Mouse (Mus musculus) gastrocnemius, adult 2 months (tissue): ENCODE results near the gene Pcna. TPM values are rescaled to one million over a fixed set of nuclear protein-coding genes. Genes with fewer than 3 reads are reported as not detected.

Experiments used
- DNase-seq: peaks from one replicate; pipeline ENCODE4 v3.0.0; 2022
- H3K27ac ChIP-seq: fragments of 200-600 bp; 2 replicates; pipeline ENCODE4 v1.8.1; 2022; ENCODE audit warnings: mild to moderate bottlenecking
- H3K4me3 ChIP-seq: fragments of 200-600 bp; 2 replicates; pipeline ENCODE4 v1.8.1; 2022; ENCODE audit warnings: mild to moderate bottlenecking, moderate library complexity
- CTCF ChIP-seq: fragments of 200-600 bp; IDR thresholded peaks from 2 replicates; pipeline ENCODE4 v1.8.1; 2022; ENCODE audit warnings: antibody characterized with exemption, mild to moderate bottlenecking, moderate library complexity
- intact Hi-C: fragments of 180-260 bp; cut with DNase I; formaldehyde crosslinking; loops from one replicate; pipeline ENCODE4 v1.15.1; 2025
- total RNA-seq, 2 experiments: library from RNA; stranded (reverse); gene quantifications; 2 replicates each; pipeline ENCODE4 v1.2.3; 2021

Pcna gene
- total RNA-seq, 2 experiments from 2014 or later = 19.0 to 22.9 TPM

GRCm38 (mm10) chr2:132208246-132208881, 44.8 kb downstream of the Pcna start:
- Histone ChIP-seq H3K27ac (no peak overlapping the region), H3K4me3 (no peak overlapping the region)
- intact Hi-C loops = no loop called here
- DNase-seq = no peak
- no peak for TF ChIP-seq CTCF

GRCm38 (mm10) chr2:132206316-132206881, 46.7 kb downstream of the Pcna start:
- Histone ChIP-seq H3K4me3 (no peak overlapping the region), H3K27ac (no peak overlapping the region)
- DNase-seq = no peak
- intact Hi-C loops = no loop called here
- no peak for TF ChIP-seq CTCF

DNA sequence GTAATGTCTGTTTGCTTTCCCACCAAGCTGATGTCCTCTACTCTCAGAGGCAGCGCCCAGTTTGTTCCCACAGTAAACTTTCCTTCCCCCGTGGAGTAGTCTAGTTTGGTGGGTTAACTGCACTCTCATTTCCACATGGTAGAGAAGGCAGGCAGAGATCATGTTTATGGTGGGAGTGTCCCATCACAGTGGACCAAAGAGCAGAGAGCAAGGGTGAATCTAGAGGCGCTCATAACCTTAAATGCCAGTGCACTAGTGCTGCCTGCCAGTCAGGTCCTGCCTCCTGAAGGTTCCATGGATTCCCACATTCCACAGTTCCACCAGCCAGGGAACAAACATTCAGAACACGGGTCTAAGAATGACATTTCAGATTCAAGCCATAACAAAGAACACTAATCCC, 47.6 kb downstream of the Pcna start:
- TF ChIP-seq CTCF = no peak
- H3K27ac ChIP-seq = no peak overlapping the region
- no peak for DNase-seq
- H3K4me3 ChIP-seq = no peak overlapping the region
- intact Hi-C loops = no loop called here

DNA sequence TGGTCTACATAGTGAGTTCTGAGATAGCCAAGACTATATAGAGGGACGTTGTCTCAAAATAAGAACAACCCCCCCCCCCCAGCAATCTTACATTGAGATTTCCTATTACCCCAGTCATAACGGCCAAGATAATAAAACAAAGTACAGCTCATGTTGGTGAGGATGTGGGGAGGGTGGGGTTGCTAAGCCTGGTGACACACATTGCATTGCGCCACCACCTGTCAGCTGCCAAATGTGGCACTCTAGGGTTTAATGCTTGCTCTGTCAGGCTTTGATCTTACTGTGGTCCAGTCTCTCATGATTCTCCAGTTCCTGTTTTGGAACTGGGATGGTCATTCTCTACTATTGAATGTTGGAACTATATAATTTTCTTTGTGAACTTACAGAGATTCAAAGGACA, 49.3 kb downstream of the Pcna start:
- no peak overlapping the region for H3K4me3 ChIP-seq
- intact Hi-C loops = no loop called here
- no peak for TF ChIP-seq CTCF
- peak; percentile 39 for DNase-seq
- no peak overlapping the region for H3K27ac ChIP-seq

DNA sequence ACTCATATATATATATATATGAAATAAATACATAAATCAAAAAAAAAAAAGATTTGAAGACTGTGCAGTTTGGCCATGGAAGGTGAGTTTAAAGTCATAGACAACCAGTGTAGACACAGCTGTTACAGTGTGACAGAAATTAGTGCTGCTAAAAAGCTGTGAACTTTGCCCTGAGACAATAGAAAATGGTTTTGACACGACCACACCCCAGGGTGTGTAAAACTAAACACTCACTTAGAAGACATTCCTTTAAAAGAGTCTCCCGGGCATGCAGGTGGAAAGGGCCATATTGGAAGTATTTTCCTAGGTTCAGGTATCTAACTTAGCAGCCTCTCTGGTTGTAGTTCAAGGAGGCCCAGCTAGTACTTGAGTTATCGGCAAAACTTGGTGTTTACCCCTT, 49.9 kb downstream of the Pcna start:
- no peak for TF ChIP-seq CTCF
- no peak for DNase-seq
- H3K27ac ChIP-seq = no peak overlapping the region
- H3K4me3 ChIP-seq = no peak overlapping the region
- intact Hi-C loops = no loop called here

Other genes starting within 250 kb of the Pcna start
- gene Rassf2, start 223.1 kb downstream of the Pcna start, total RNA-seq = 1 to 10 TPM; 3.5 to 6.8 TPM
- gene Slc23a2, start 108.2 kb downstream of the Pcna start, total RNA-seq = 10 to 100 TPM in 1 of 2 experiments, 1 to 10 TPM in 1; 7.7 to 10.8 TPM
- 10 to 100 TPM; 23.2 to 28.1 TPM for gene Tmem230, start 5.5 kb downstream of the Pcna start, total RNA-seq
- 10 to 100 TPM; 13.0 to 17.7 TPM for gene Cds2, start 9.8 kb upstream of the Pcna start, total RNA-seq
- not detected for gene Prokr2, start 132.1 kb upstream of the Pcna start, total RNA-seq